Mouse (Mus musculus) testis, adult 2 months (tissue): ENCODE results near the gene Jade3. TPM values are rescaled to one million over a fixed set of nuclear protein-coding genes. Genes with fewer than 3 reads are reported as not detected.

Source experiments
- H3K27ac ChIP-seq: fragments of 200-500 bp; 2 replicates; pipeline ENCODE4 v1.5.1; 2012; ENCODE audit warnings: low read depth, low read length; ENCODE audit not compliant: control insufficient read depth, insufficient read depth
- H3K27me3 ChIP-seq: fragments of 200-500 bp; 2 replicates; pipeline ENCODE4 v1.6.1; 2012; ENCODE audit warnings: mild to moderate bottlenecking, low read length, moderate library complexity; ENCODE audit not compliant: control insufficient read depth, insufficient read depth
- H3K36me3 ChIP-seq: fragments of 200-500 bp; 2 replicates; pipeline ENCODE4 v1.6.1; 2012; ENCODE audit warnings: mild to moderate bottlenecking, low read length; ENCODE audit not compliant: control insufficient read depth, insufficient read depth
- H3K4me1 ChIP-seq: fragments of 200-500 bp; 2 replicates; pipeline ENCODE4 v1.6.1; 2012; ENCODE audit warnings: low read length; ENCODE audit not compliant: control insufficient read depth, insufficient read depth
- H3K4me3 ChIP-seq: fragments of 200-500 bp; 2 replicates; pipeline ENCODE4 v1.5.1; 2012; ENCODE audit warnings: low read depth, mild to moderate bottlenecking, low read length, moderate library complexity, mixed read lengths; ENCODE audit not compliant: control insufficient read depth
- CTCF ChIP-seq: fragments of 200-500 bp; IDR thresholded peaks from 2 replicates; pipeline ENCODE4 v1.5.1; 2012; ENCODE audit warnings: low read depth, mild to moderate bottlenecking, inconsistent platforms, low read length, moderate library complexity; ENCODE audit not compliant: control insufficient read depth, insufficient read depth, insufficient replicate concordance
- POLR2A ChIP-seq: fragments of 200-500 bp; IDR thresholded peaks from 2 replicates; pipeline ENCODE4 v1.6.1; 2012; ENCODE audit warnings: low read depth, mild to moderate bottlenecking, inconsistent platforms, low read length, moderate library complexity; ENCODE audit not compliant: control insufficient read depth
- polyA plus RNA-seq: library from polyadenylated mRNA; depleted of rRNA; stranded (reverse); fragments of >200 nt; gene quantifications from 2 replicates; pipeline ENCODE4 v1.2.3, GENCODE M21; 2012; rRNA removed

Gene Jade3
- polyA plus RNA-seq, 1 experiment = 4.0 TPM

GRCm38 (mm10) chrX:20548011-20548879 is 122.8 kb downstream of the Jade3 start:
- no peaks in the 10 kb centered on the region for H3K27me3 ChIP-seq
- H3K36me3 ChIP-seq = no peaks in the 10 kb centered on the region
- peak overlapping the region; percentile 62 for H3K27ac ChIP-seq
- H3K4me3 ChIP-seq = peak overlapping the region; percentile 49
- no peaks in the 10 kb centered on the region for H3K4me1 ChIP-seq
- no peak for TF ChIP-seq CTCF
- TF ChIP-seq POLR2A = no peak

GRCm38 (mm10) chrX:20548880-20549440 is 123.5 kb downstream of the Jade3 start:
- no peaks in the 10 kb centered on the region for H3K36me3 ChIP-seq
- no peak overlapping the region for H3K4me3 ChIP-seq
- TF ChIP-seq CTCF = no peak
- TF ChIP-seq POLR2A = no peak
- no peaks in the 10 kb centered on the region for H3K4me1 ChIP-seq
- 0 out of 2 replicates have a peak overlapping the region, but pooled peaks have one; percentile 21 for H3K27ac ChIP-seq
- H3K27me3 ChIP-seq = no peaks in the 10 kb centered on the region

DNA sequence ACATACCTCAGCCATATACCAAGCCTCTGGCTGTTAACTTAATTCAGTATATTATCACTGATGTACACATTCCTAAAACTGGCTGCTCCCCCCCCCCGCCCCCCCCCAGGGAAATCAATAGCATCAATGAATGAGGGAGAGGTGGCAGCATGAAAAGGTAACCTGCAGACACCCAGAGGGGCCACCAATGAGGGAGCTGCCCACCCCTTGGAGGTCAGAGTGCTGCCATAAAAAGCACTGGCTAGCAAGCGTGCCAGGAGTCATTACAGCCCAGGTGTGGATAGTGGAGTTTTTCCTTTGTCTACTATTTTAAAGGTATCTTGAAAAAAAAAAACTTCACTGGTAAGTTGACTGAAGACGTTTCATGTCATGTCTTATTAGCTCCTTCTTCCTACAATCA is 124.0 kb downstream of the Jade3 start, which contains the start of gene Rgn:
Gene Rgn, plus strand, starts transcription at position 256 of the 400 bp plus-strand sequence.
- 0 out of 2 replicates have a peak within 1 kb of the TSS, but pooled peaks have one; percentile 21 for H3K27ac ChIP-seq
- no peaks in the 10 kb centered on the region for H3K27me3 ChIP-seq
- no peak within 1 kb of the TSS for H3K4me3 ChIP-seq
- no peaks in the 10 kb centered on the region for H3K4me1 ChIP-seq
- no peak for TF ChIP-seq CTCF
- TF ChIP-seq POLR2A = no peak
- H3K36me3 ChIP-seq = no peaks in the 10 kb centered on the region

GRCm38 (mm10) chrX:20552199-20552598 is 126.7 kb downstream of the Jade3 start:
- Histone ChIP-seq H3K4me1 (no peaks in the 10 kb centered on the region), H3K27me3 (no peaks in the 10 kb centered on the region), H3K36me3 (no peaks in the 10 kb centered on the region), H3K4me3 (no peak overlapping the region), H3K27ac (no peak overlapping the region)
- no peak for TF ChIP-seq POLR2A
- TF ChIP-seq CTCF = no peak

GRCm38 (mm10) chrX:20561846-20562245 is 136.4 kb downstream of the Jade3 start:
- TF ChIP-seq CTCF (no peak), POLR2A (no peak)
- H3K27ac ChIP-seq = no peak overlapping the region

GRCm38 (mm10) chrX:20563941-20564340 is 138.5 kb downstream of the Jade3 start:
- TF ChIP-seq POLR2A (no peak), CTCF (no peak)
- Histone ChIP-seq H3K27me3 (no peaks in the 10 kb centered on the region), H3K4me3 (no peak overlapping the region), H3K27ac (no peak overlapping the region), H3K4me1 (no peaks in the 10 kb centered on the region), H3K36me3 (no peaks in the 10 kb centered on the region)

More at GRCm38 (mm10) chrX:20561846-20562245, 136.4 kb downstream of the Jade3 start:
- H3K36me3 ChIP-seq = no peaks in the 10 kb centered on the region
- H3K4me3 ChIP-seq = no peak overlapping the region
- no peaks in the 10 kb centered on the region for H3K4me1 ChIP-seq
- H3K27me3 ChIP-seq = no peaks in the 10 kb centered on the region

Other genes with a start within 250 kb of the Jade3 start
- gene Slc9a7, start 133.9 kb upstream of the Jade3 start, polyA plus RNA-seq = 0.29 and 0.52 TPM in 2 replicates
- 26.2 and 31.5 TPM in 2 replicates for gene Rp2, start 61.2 kb upstream of the Jade3 start, polyA plus RNA-seq
- gene Rgn, start 124.1 kb downstream of the Jade3 start, polyA plus RNA-seq = 0.06 and 0.36 TPM in 2 replicates
- 9.2 and 11.8 TPM in 2 replicates for gene Rbm10, start 191.8 kb downstream of the Jade3 start, polyA plus RNA-seq
- 18.3 and 23.6 TPM in 2 replicates for gene Ndufb11, start 191.9 kb downstream of the Jade3 start, polyA plus RNA-seq
- gene Uba1, start 232.6 kb downstream of the Jade3 start, polyA plus RNA-seq = 122 and 144 TPM in 2 replicates